Mouse (Mus musculus) CH12.LX (cell line): ENCODE results near the gene Ezh2. TPM values are rescaled to one million over a fixed set of nuclear protein-coding genes. Genes with fewer than 3 reads are reported as not detected.

Source experiments
- DNase-seq: peaks from one replicate; pipeline ENCODE4 v3.0.0-alpha.2; 2013; ENCODE audit errors: extremely low read depth
- H3K27ac ChIP-seq: 2 replicates; pipeline ENCODE4 v1.5.1; 2012; ENCODE audit warnings: low read depth, mild to moderate bottlenecking, control low read depth, moderate library complexity; ENCODE audit not compliant: insufficient read depth
- H3K27me3 ChIP-seq: replicated peaks from 2 replicates; pipeline ENCODE3; 2012; ENCODE audit warnings: inconsistent platforms
- H3K36me3 ChIP-seq, 2 experiments: replicated peaks in 1 of 2; 2 replicates each; pipeline versions ENCODE3 to v1.6.1; 2012; ENCODE audit warnings: inconsistent platforms in 1 of 2, low read length in 1 of 2, mild to moderate bottlenecking in 1 of 2, mixed read lengths in 1 of 2, moderate library complexity in 1 of 2; ENCODE audit not compliant: control insufficient read depth in 1 of 2, insufficient read depth in 1 of 2
- H3K4me1 ChIP-seq, 2 experiments: 2 replicates each; pipeline ENCODE4 v1.6.1; 2012; ENCODE audit warnings: inconsistent platforms in 1 of 2, moderate library complexity in 1 of 2; ENCODE audit not compliant: insufficient read depth in 2 of 2, control insufficient read depth in 1 of 2
- H3K4me2 ChIP-seq: 2 replicates; pipeline ENCODE4 v1.6.1; 2012; ENCODE audit warnings: low read depth, mild to moderate bottlenecking, control low read depth; ENCODE audit not compliant: poor library complexity, insufficient read depth, severe bottlenecking
- H3K4me3 ChIP-seq, 3 experiments: fragments of 150-350 bp in 1 of 3; sonication (generic) in 1 of 3; replicated peaks in 1 of 3; 2 replicates each; pipeline versions ENCODE3 to v1.5.1; 2011 to 2012; ENCODE audit warnings: low read depth in 2 of 3, low read length in 2 of 3, mild to moderate bottlenecking in 2 of 3, moderate library complexity in 2 of 3, control low read depth in 1 of 3, improper control_type of control experiment in 1 of 3, inconsistent platforms in 1 of 3, mixed read lengths in 1 of 3; ENCODE audit not compliant: poor library complexity in 1 of 3
- H3K79me2 ChIP-seq: replicated peaks from 2 replicates; pipeline ENCODE4 v1.6.1; 2012; ENCODE audit warnings: mild to moderate bottlenecking, moderate library complexity; ENCODE audit not compliant: control insufficient read depth, poor library complexity, insufficient read depth, severe bottlenecking; ENCODE audit errors: extremely low read depth
- H3K9ac ChIP-seq: 2 replicates; pipeline ENCODE4 v1.6.1; 2012; ENCODE audit warnings: low read depth, mild to moderate bottlenecking, control low read depth, moderate library complexity; ENCODE audit not compliant: insufficient read depth
- H3K9me3 ChIP-seq: replicated peaks from 2 replicates; pipeline ENCODE3; 2012; ENCODE audit warnings: low read length, inconsistent platforms, mixed read lengths
- CHD2 ChIP-seq: IDR thresholded peaks from 2 replicates; pipeline ENCODE4 v1.6.1; 2011; ENCODE audit warnings: low read length, improper control_type of control experiment
- ELF1 ChIP-seq: IDR thresholded peaks from 2 replicates; pipeline ENCODE4 v1.6.1; 2014; ENCODE audit warnings: low read depth, mild to moderate bottlenecking, inconsistent platforms, low read length, improper control_type of control experiment
- EP300 ChIP-seq: IDR thresholded peaks from 2 replicates; pipeline ENCODE4 v1.6.1; 2011; ENCODE audit warnings: low read length, improper control_type of control experiment
- HCFC1 ChIP-seq: IDR thresholded peaks from 2 replicates; pipeline ENCODE4 v1.6.1; 2012; ENCODE audit warnings: low read depth, mild to moderate bottlenecking, inconsistent platforms, low read length, improper control_type of control experiment
- KAT2A ChIP-seq: IDR thresholded peaks from 2 replicates; pipeline ENCODE4 v1.6.1; 2012; ENCODE audit warnings: low read length, improper control_type of control experiment, inconsistent platforms; ENCODE audit not compliant: insufficient replicate concordance
- POLR2A ChIP-seq: IDR thresholded peaks from 2 replicates; pipeline ENCODE4 v1.6.1; 2011; ENCODE audit warnings: low read depth, mild to moderate bottlenecking, improper control_type of control experiment, low read length
- RAD21 ChIP-seq: IDR thresholded peaks from 2 replicates; pipeline ENCODE4 v1.6.1; 2011; ENCODE audit warnings: low read depth, mild to moderate bottlenecking, low read length, improper control_type of control experiment, moderate library complexity
- SIN3A ChIP-seq: IDR thresholded peaks from 2 replicates; pipeline ENCODE4 v1.6.1; 2012; ENCODE audit warnings: low read length, improper control_type of control experiment, inconsistent platforms
- SMC3 ChIP-seq: IDR thresholded peaks from 2 replicates; pipeline ENCODE4 v1.6.1; 2011; ENCODE audit warnings: low read depth, low read length, improper control_type of control experiment
- dilution Hi-C: fragments of 300-500 bp; cut with MboI; formaldehyde crosslinking; loops from 2 replicates; pipeline ENCODE4 v1.14.3; 2020; ENCODE audit warnings: low sequenced_read_pairs; ENCODE audit not compliant: extremely low pct_unique_long_range_greater_than_20kb, extremely low pct_ligation_motif_present
- in situ Hi-C: fragments of 300-500 bp; cut with MboI; formaldehyde crosslinking; loops from 3 replicates; pipeline ENCODE4 v1.14.3; 2019; ENCODE audit warnings: low sequenced_read_pairs, low pct_ligation_motif_present, low pct_unique_long_range_greater_than_20kb, mixed read lengths
- polyA plus RNA-seq: library from polyadenylated mRNA; unstranded; fragments of >175 nt; gene quantifications from 2 replicates; pipeline ENCODE4 v1.2.1, GENCODE M21; 2012; ENCODE audit warnings: low read depth; ENCODE audit not compliant: insufficient read length
- total RNA-seq, 2 experiments: library from RNA; depleted of rRNA; stranded (reverse); fragments of 300-350 nt in 1 of 2; fragments of >200 nt in 1 of 2; gene quantifications; 2 replicates each; pipeline ENCODE4 v1.2.3; 2012 to 2014

The Ezh2 gene
- total and polyA plus RNA-seq, 3 experiments: 66.3 to 154 (median 127) TPM

DNA sequence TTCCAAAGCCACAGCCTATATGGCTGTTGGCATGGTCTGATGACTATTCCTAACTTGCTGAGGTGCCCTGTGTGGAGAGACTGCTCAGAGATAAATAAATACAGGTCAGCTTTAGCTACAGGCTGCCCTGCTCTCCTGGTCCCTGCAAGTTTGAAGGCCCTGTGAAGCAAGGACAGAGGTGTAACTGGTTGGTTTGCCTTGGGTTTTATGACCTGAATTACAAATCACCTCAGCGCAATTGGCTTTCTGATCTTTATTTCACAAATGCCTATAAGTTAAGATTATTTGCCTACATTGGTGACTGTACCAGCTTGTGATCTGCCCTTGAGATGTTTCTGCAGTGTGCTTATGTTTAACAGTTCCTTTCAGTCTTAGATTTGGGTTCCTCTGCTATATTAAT, 113.1 kb downstream of the Ezh2 start:
- Histone ChIP-seq H3K27me3 (no peaks in the 10 kb centered on the region), H3K9ac (no peak overlapping the region), H3K36me3 (peaks cover 2 to 25% of the 10 kb centered on the region in 2 experiments), H3K4me1 (peaks cover 0 to 18% of the 10 kb centered on the region in 2 experiments; a peak in 2 of 4 replicates), H3K79me2 (peaks cover 20% of the 10 kb centered on the region), H3K4me3 (no peak overlapping the region), H3K27ac (no peak overlapping the region), H3K4me2 (no peak overlapping the region), H3K9me3 (no peaks in the 10 kb centered on the region)
- dilution Hi-C loops (no loop called here), in situ Hi-C loops (no loop called here)
- no peak for TF ChIP-seq HCFC1
- no peak for TF ChIP-seq POLR2A
- no peak for TF ChIP-seq ELF1
- no peak for TF ChIP-seq CHD2
- no peak for TF ChIP-seq KAT2A
- TF ChIP-seq EP300: no peak
- TF ChIP-seq SIN3A: no peak
- TF ChIP-seq SMC3: no peak
- TF ChIP-seq RAD21: no peak
- DNase-seq: no peak

Other genes starting within 250 kb of the Ezh2 start
- gene Cul1, start 141.9 kb downstream of the Ezh2 start, total RNA-seq (2012; rRNA removed): 63.6 and 73.6 TPM in 2 replicates
- 155 and 183 TPM in 2 replicates for gene Cul1, start 141.9 kb downstream of the Ezh2 start, total RNA-seq (2014; rRNA removed)
- 79.6 and 108 TPM in 2 replicates for gene Cul1, start 141.9 kb downstream of the Ezh2 start, polyA plus RNA-seq
- gene Pdia4, start 218.1 kb upstream of the Ezh2 start, total RNA-seq (2012; rRNA removed): 186 and 259 TPM in 2 replicates
- gene Pdia4, start 218.1 kb upstream of the Ezh2 start, total RNA-seq (2014; rRNA removed): 239 and 242 TPM in 2 replicates
- gene Pdia4, start 218.1 kb upstream of the Ezh2 start, polyA plus RNA-seq: 204 and 205 TPM in 2 replicates
- 0.55 and 0.89 TPM in 2 replicates for gene Zfp786, start 235.5 kb upstream of the Ezh2 start, total RNA-seq (2012; rRNA removed)
- 0.30 and 0.36 TPM in 2 replicates for gene Zfp786, start 235.5 kb upstream of the Ezh2 start, total RNA-seq (2014; rRNA removed)
- gene Zfp786, start 235.5 kb upstream of the Ezh2 start, polyA plus RNA-seq: 0.20 and 0.40 TPM in 2 replicates
- gene Zfp398, start 240.3 kb upstream of the Ezh2 start, total RNA-seq (2012; rRNA removed): 1.8 and 2.2 TPM in 2 replicates
- 1.5 and 1.8 TPM in 2 replicates for gene Zfp398, start 240.3 kb upstream of the Ezh2 start, total RNA-seq (2014; rRNA removed)
- gene Zfp398, start 240.3 kb upstream of the Ezh2 start, polyA plus RNA-seq: 4.4 and 4.6 TPM in 2 replicates